Mouse (Mus musculus) liver, adult (tissue): ENCODE measurements around the gene A930004D18Rik.

Source experiments
- GATA4 ChIP-seq: IDR thresholded peaks from 2 replicates; pipeline ENCODE4 v1.6.1; 2014; ENCODE audit warnings: mild to moderate bottlenecking, low read length; ENCODE audit not compliant: insufficient replicate concordance

A930004D18Rik gene

DNA sequence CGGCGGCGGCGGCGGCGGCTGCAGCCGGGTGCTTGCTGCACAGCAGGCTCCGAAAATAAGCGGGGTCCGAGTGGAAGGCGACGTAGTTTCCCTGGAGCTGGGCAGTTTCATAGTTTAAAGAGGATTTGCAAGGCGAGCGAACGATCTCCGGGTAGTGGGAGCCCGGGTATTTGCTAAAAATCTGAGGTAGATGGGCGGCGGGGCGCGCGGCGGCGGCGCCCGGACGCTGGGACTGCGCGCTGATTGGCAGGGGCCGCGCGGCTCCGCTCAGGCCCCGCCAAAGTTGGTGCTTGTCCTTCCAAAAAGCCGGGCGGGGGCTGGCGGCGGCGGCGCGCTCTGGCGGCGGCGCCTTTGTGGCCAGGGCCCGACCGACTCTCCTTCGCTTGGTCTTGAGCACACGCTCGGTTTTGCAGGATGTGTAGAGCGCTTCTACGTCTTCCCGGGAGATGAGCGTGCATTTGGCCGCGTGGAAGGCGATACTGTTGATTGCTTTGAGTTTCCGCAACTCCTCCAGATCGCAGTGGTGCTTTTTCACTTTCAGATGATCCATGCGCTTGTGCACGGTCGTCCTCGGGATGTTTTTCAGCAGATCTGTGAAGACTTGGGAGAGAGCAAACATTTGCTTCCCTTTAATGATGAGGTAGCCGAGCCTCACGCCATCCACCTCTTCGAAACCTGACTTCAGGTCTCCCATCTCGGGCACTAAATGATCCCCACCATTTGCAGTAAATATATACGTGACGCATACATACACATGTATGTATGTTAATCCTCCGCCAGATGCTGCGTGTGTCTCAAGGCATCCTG lies 10.3 kb upstream of the A930004D18Rik start:
- TF ChIP-seq GATA4, result peak; percentile 5; the same call in 1 of the 2 replicates

DNA sequence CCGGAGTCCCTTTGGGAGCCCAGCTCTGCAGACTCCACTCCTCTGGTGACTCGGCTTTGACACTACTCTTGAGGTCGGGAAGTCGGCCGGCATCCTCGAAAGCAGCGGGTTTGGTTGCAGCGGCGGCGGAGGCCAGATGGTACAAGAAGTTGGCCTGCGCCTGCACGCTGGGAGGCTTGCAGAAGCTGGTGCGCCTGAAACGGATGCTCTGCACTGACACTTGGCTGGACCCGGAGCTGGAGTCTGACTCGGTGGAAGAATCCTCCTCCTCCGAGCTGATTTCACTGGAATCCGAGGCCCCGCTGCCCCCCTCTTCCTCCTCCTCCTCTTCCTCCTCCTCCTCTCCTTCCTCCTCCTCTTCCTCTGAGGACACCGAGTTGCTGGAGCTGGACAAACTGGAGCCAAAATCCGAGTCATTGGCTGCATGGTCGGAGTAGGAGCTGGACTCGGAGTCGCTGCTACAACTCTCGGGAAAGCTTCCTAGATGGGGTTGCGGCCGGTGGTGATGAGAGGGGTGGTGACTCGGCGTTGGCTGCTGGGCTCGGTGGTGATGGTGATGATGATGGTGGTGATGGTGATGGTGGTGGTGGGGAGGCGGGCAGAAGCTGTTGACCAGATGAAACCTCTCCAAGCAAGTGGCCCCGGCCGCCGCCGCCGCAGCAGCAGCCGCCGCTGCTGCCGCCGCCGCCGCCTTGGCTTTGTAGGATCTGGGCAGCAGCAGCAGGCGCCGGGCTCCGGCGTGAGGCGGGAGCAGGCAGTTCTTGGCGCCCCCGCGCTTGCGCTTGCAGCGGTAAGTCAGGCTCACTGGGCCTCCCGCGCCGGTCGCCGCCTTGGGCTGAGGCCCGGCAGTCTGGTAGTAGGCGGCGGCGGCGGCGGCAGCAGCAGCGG lies 9.5 kb upstream of the A930004D18Rik start:
- no peak for TF ChIP-seq GATA4

GRCm38 (mm10) chr2:18046186-18046585 lies 8.6 kb upstream of the A930004D18Rik start:
- no peak for TF ChIP-seq GATA4

- TF ChIP-seq GATA4, result no peak
Measured at GRCm38 (mm10) chr2:18045781-18046181, 8.2 kb upstream of the A930004D18Rik start.

- no peak for TF ChIP-seq GATA4
Measured at GRCm38 (mm10) chr2:18045143-18045780, 7.7 kb upstream of the A930004D18Rik start.

DNA sequence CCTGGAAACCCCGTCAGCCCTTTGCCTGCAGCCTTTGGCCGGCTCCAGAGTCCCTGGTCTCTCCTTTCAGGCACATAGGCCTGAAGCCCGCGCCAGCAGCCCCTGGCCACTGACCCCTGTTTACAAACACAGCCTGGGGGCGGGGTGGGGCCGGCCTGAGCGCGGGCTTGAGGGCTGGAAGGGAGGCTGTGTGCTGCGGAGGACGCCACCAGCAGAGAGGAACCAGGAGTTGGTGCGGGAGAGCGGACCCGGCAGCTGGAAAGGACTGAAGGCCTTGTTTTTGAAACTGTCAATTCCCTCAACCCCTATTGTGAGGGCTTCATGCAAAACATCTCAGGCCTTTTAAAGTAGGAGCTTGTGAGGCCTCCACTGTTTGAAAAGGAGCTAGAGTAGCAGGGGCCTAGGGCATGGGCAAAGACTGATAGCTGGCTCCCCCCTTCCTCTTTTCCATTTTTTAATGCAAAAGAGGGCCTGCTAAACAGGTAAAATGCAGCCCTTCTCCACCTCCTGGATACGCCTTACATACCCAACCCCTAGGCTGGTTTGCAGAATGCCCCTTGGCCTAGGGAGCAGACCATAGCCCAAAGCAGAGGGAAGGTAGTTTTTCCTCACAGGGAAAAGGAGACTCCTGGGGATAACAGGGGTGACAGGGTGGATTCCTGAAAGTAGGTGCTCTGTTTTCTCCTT lies 3.8 kb upstream of the A930004D18Rik start:
- TF ChIP-seq GATA4, result no peak

- TF ChIP-seq GATA4, result no peak
Measured at GRCm38 (mm10) chr2:18040347-18041160, 3.0 kb upstream of the A930004D18Rik start.

DNA sequence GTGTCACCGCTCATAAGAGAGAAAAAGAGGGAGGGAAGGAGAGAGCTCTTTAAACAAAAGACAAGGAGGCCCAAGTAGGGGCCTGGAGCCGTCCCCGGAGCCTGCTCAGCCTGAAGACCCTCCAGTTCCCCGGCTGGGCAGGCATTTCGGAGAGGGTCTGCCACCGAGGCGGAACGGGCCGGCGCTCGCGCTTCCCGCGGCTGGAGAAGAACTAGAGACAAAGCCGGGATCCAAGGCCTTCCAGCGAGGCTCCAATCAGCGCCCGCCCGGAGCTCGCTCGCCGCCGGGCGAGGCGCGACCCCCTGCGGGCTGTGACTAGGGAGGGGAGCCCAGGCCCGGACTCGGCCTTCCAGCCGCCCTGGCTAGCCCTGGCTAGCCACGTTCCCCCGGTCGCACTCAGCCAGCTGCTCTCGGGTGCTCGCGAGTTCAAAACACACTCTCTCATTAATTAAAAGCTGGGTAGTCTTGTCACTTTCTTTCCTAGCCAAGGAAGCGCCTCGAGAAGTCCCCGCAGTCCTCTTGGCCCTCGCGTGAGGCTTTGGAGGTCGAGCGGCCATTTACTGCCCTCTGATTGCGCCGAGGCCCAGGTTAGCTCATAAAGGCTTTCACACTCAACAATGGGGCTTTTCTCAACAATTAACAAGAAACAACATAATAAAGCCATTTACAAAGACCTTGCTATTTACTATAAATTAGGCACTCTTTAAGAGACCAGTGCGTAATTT lies 2.2 kb upstream of the A930004D18Rik start:
- no peak for TF ChIP-seq GATA4

- no peak for TF ChIP-seq GATA4
Measured at GRCm38 (mm10) chr2:18038895-18039371, 1.4 kb upstream of the A930004D18Rik start.

GRCm38 (mm10) chr2:18038141-18038752 lies 710 bp upstream of the A930004D18Rik start:
- no peak for TF ChIP-seq GATA4

- no peak for TF ChIP-seq GATA4
Measured at GRCm38 (mm10) chr2:18034371-18035250, 2.9 kb downstream of the A930004D18Rik start.

- no peak for TF ChIP-seq GATA4
Measured at GRCm38 (mm10) chr2:18033166-18034108, 4.1 kb downstream of the A930004D18Rik start.
